Mouse (Mus musculus) E14TG2a.4 (cell line): ENCODE results near the gene Glis3.

Source experiments
- CTCF ChIP-seq: conservative IDR thresholded peaks from 2 replicates; pipeline ENCODE4 v1.5.1; 2014; ENCODE audit warnings: low read length
- POU5F1 ChIP-seq: IDR thresholded peaks from 2 replicates; pipeline ENCODE4 v1.6.1; 2014; ENCODE audit warnings: low read length, borderline replicate concordance

DNA sequence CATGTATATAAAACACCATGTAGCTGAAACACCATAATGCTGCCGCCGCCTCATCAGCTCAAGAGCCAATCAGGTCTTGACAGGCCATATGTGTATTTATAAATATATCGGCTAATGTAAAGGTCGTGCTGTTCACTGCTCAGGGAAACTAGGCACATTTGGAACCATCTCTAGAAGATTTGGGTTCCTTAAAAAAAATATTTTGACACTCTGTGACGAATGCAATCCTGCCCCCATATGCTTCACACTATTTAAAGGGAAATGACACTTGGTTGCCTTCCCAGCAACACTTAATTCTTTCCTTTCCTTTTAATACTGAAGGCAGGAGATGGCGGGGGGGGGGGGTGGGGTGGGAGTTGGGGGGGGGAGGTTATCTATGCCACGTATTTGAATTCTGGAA, 286.1 kb downstream of the Glis3 start:
- TF ChIP-seq CTCF (no peak), POU5F1 (no peak)
